Mouse (Mus musculus) left cerebral cortex, adult 18-20 months (tissue): Measurements from ENCODE around the gene Serpina1e. TPM values are rescaled to one million over a fixed set of nuclear protein-coding genes. Genes with fewer than 3 reads are reported as not detected.

Experiments
- DNase-seq, 2 experiments: peaks; one replicate each; pipeline ENCODE4 v3.0.0; 2021 to 2022; ENCODE audit warnings: low spot score in 2 of 2, mixed read lengths in 1 of 2
- long read RNA-seq, 2 experiments: library from polyadenylated mRNA; stranded (forward); transcript quantifications; one replicate each; pipeline ENCODE4 v2.0.0; 2021
- total RNA-seq, 2 experiments: library from RNA; stranded (reverse); gene quantifications; 2 replicates each; pipeline ENCODE4 v1.2.3; 2021

The Serpina1e gene
- total RNA-seq = not detected
- long read RNA-seq, experiment 1 = 0 reads
- long read RNA-seq, experiment 2 = 0 reads

- no peak for DNase-seq
These were observed at the start of gene Serpina1e for GRCm38 (mm10) chr12:103958798-103959197. Gene Serpina1e (minus strand): TSS chr12:103958975.

- no peak for DNase-seq
These were observed 45.9 kb upstream of the Serpina1e start for GRCm38 (mm10) chr12:104004689-104005088.

- DNase-seq = no peak
These were observed 44.5 kb upstream of the Serpina1e start for GRCm38 (mm10) chr12:104003238-104003612.

- DNase-seq = no peak
These were observed 43.9 kb upstream of the Serpina1e start for GRCm38 (mm10) chr12:104002569-104003237.

GRCm38 (mm10) chr12:104000594-104000993 lies 41.8 kb upstream of the Serpina1e start:
- no peak for DNase-seq

- peak in 1 of 2 experiments; percentile 15 for DNase-seq
These were observed 40.8 kb upstream of the Serpina1e start for GRCm38 (mm10) chr12:103999611-104000010.

GRCm38 (mm10) chr12:103996513-103996912 lies 37.7 kb upstream of the Serpina1e start:
- no peak for DNase-seq

GRCm38 (mm10) chr12:103995292-103996072 lies 36.7 kb upstream of the Serpina1e start:
- DNase-seq = peak; percentile 82 to 88

GRCm38 (mm10) chr12:103992945-103993344 lies 34.2 kb upstream of the Serpina1e start:
- peak; percentile 25 to 41 for DNase-seq

GRCm38 (mm10) chr12:103989857-103990256 lies 31.1 kb upstream of the Serpina1e start, which contains the start of gene Serpina11:
Gene Serpina11 (minus strand): TSS chr12:103989957.
- no peak for DNase-seq

- no peak for DNase-seq
These were observed 30.7 kb upstream of the Serpina1e start for GRCm38 (mm10) chr12:103989514-103989767.

- DNase-seq = no peak
These were observed 30.2 kb upstream of the Serpina1e start for GRCm38 (mm10) chr12:103988754-103989513.

- no peak for DNase-seq
These were observed 27.1 kb upstream of the Serpina1e start for GRCm38 (mm10) chr12:103985868-103986267.

- DNase-seq = peak; percentile 49 to 69
These were observed 26.2 kb upstream of the Serpina1e start for GRCm38 (mm10) chr12:103984935-103985334.

GRCm38 (mm10) chr12:103981646-103982360 lies 23.0 kb upstream of the Serpina1e start:
- DNase-seq = no peak

GRCm38 (mm10) chr12:103978294-103978693 lies 19.5 kb upstream of the Serpina1e start:
- DNase-seq = no peak

GRCm38 (mm10) chr12:103977846-103978245 lies 19.1 kb upstream of the Serpina1e start:
- DNase-seq = peak in 1 of 2 experiments; percentile 42

- no peak for DNase-seq
These were observed 18.3 kb upstream of the Serpina1e start for GRCm38 (mm10) chr12:103977060-103977459.

- DNase-seq = peak in 1 of 2 experiments; percentile 41
These were observed 12.3 kb upstream of the Serpina1e start for GRCm38 (mm10) chr12:103971080-103971479.

- no peak for DNase-seq
These were observed 10.9 kb upstream of the Serpina1e start for GRCm38 (mm10) chr12:103969577-103970116.

- no peak for DNase-seq
These were observed 8.0 kb upstream of the Serpina1e start for GRCm38 (mm10) chr12:103966761-103967160.
